Mouse (Mus musculus) liver, embryonic 14.5 days (tissue): ENCODE measurements around the gene Ryr1.
A peak's percentile ranks its signal among the peaks of the same experiment; 100 is the strongest.

Source experiments
- CTCF ChIP-seq: IDR thresholded peaks from 2 replicates; pipeline ENCODE4 v1.5.1; 2016; ENCODE audit warnings: antibody characterized with exemption, low read depth, control low read depth
- EP300 ChIP-seq: IDR thresholded peaks from 2 replicates; pipeline ENCODE4 v1.6.1; 2016; ENCODE audit warnings: antibody characterized with exemption, low read depth

DNA sequence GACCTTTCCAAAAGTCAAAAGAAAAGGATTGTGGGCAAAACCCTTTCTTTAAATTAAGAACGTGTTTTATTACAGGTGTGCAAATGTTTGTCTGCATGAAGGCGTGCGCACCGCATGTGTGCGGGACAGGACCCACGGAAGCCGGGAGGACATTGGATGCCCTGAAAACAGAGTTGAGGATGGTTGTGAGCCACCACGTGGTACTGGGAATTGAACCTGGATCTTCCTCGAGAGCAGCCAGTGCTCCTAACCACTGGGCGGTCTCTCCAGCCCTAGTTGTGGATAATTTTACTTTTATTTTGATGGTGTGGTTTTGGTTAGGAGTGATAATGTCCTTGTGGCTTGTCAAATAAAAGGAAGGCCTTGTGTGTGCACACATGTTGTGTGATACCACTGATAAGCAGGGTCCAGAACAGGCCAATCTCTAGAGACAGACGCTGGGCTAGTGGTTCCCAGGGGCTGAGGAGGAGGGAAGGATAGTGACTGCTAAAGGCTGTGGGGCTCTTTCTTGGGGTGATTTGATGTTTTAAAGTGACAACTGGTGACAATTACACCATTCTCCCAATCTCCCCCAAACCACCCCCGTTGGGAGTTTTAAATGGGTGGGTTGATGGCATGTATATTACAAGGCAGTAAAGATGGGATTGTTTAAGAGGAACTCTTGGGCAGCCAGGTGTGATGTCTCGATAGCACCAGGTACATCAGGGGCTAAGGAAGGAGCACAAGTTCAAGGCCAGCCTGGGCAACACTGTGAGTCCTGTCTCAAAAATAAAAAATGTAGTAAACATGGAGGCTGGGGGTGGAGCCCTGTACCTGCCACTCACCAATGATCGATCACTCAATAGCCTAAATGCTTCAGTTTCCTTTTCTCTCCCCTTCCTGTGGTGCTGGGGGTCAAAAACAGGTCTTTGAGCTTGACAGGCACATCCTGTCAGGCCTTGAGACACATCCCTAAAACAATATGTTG lies 95.0 kb downstream of the Ryr1 start:
- TF ChIP-seq CTCF (no peak), EP300 (peak; percentile 97)
